ENCODE assay signal across 8 mouse cellular contexts in the genomic region with DNA sequence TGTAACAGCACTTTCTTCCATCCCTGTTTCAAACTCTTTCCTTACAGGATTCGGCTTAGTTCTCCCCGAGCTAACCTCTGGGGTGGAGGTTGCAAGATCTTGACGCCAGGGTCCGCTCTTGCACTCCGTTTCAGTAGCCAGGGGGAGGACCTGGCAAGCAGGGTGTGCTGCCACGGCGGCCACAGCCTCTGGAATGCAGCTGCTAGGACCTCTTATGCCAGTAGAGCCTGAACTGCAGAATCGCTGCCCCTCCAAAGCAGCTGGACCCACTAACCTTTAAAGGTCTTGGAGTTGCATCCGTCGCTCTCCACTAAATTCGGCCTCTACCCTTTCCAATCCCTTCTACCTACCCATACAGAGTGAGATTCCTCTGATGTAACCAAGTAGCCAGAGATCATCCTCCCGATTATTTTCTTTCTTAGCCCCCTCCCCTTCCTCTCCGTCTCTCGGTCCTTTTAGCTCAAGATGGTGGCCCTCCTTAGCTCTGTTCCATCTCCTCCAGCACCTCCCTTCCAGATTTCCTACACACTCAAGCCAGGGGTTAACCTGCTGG. TPM values are rescaled to one million over a fixed set of nuclear protein-coding genes. Genes with fewer than 3 reads are reported as not detected.
DNase-seq lines count a peak whose midpoint lies in the region; ATAC-seq lines count a peak whose summit lies in the region.

No protein-coding gene starts in this region.

- peak; percentile 90 for ATAC-seq in intestine, embryonic 15.5 days
- ATAC-seq in megakaryocyte progenitor cell, adult 5-6 weeks (replicated peaks; ENCODE audit: poor library complexity), result peak; percentile 97

- no peaks in the 10 kb centered on the region for H3K27me3 ChIP-seq in intestine, embryonic 15.5 days (replicated peaks)

- intact Hi-C loops in left cerebral cortex, postnatal 14 days (cut with DNase I), result loop anchor here (1.0 to 2.0 kb wide), 2 partner anchors 41 to 119 kb away; no protein-coding TSS in a partner anchor

- no peaks in the 10 kb centered on the region for H3K36me3 ChIP-seq in intestine, embryonic 15.5 days

- H3K4me2 ChIP-seq in intestine, embryonic 15.5 days (replicated peaks), result peak overlapping the region; percentile 78

- DNase-seq in adrenal gland, adult 8-10 months, result peak; percentile 79
- peak; percentile 93 for DNase-seq in embryo, embryonic 11 days
- peak; percentile 75 to 88 for DNase-seq in gastrocnemius, postnatal 4 days (ENCODE audit: low spot score in 2 of 2)
- DNase-seq in left cerebral cortex, postnatal 14 days (ENCODE audit: low spot score in 2 of 2), result peak; percentile 79
- DNase-seq in right cerebral cortex, postnatal 14 days, result peak; percentile 73
- peak; percentile 85 to 89 for DNase-seq in urinary bladder, postnatal 4 days (ENCODE audit: low spot score in 2 of 2)

- 0 out of 2 replicates have a peak, but pooled peaks cover 9% of the 10 kb centered on the region for H3K4me1 ChIP-seq in intestine, embryonic 15.5 days (replicated peaks)

- peak overlapping the region; percentile 89 for H3K27ac ChIP-seq in intestine, embryonic 15.5 days

- H3K4me3 ChIP-seq in intestine, embryonic 15.5 days (replicated peaks), result peak overlapping the region; percentile 66

- H3K9me3 ChIP-seq in intestine, embryonic 15.5 days, result no peaks in the 10 kb centered on the region

- under 1% methylated on average over 14 of the region's 14 CpGs for WGBS in intestine, embryonic 15.5 days

- peak overlapping the region; percentile 37; the same call in 1 of the 2 replicates for H3K9ac ChIP-seq in intestine, embryonic 15.5 days

RNA-seq across cellular contexts. Expression of a gene that starts 0.5 kb away (rescaled TPM):
- 10 to 100 TPM in 3 of 4 experiments, 1 to 10 TPM in 1; 9.6 to 19.3 (median 12.6) TPM for total RNA-seq in adrenal gland, adult 8-10 months (2022)
- total RNA-seq in gastrocnemius, postnatal 4 days (2021), result 1 to 10 TPM; 4.7 to 5.8 TPM
- 9.4 and 10.1 TPM in 2 replicates for polyA plus RNA-seq in intestine, embryonic 15.5 days (2015; fragmentation: Nextera tagmentation; extraction: Ambion mirVana)
- total RNA-seq in left cerebral cortex, postnatal 14 days (2021), result 10 to 100 TPM; 20.8 to 33.7 TPM
- total RNA-seq in megakaryocyte progenitor cell, adult 5-6 weeks (2015), result 0.10 TPM in 1 of 2 replicates, not detected in the other
- 0.03 TPM in 1 of 2 replicates, not detected in the other for total RNA-seq in megakaryocyte progenitor cell, adult 5-6 weeks (2017)

RNA-seq across cellular contexts. Expression of a gene that starts 11.0 kb away (rescaled TPM):
- 100 to 1,000 TPM in 1 of 4 experiments, 10 to 100 TPM in 3; 68.0 to 107 (median 76.9) TPM for total RNA-seq in adrenal gland, adult 8-10 months (2022)
- 10 to 100 TPM; 66.8 to 74.1 TPM for total RNA-seq in gastrocnemius, postnatal 4 days (2021)
- polyA plus RNA-seq in intestine, embryonic 15.5 days (2015; fragmentation: Nextera tagmentation; extraction: Ambion mirVana), result 53.3 and 53.5 TPM in 2 replicates
- total RNA-seq in left cerebral cortex, postnatal 14 days (2021), result 10 to 100 TPM; 62.2 to 64.9 TPM
- 101 and 121 TPM in 2 replicates for total RNA-seq in megakaryocyte progenitor cell, adult 5-6 weeks (2015)
- 99.2 and 116 TPM in 2 replicates for total RNA-seq in megakaryocyte progenitor cell, adult 5-6 weeks (2017)

Comparison
In these comparisons a context has a peak if more than half of its experiments do, and no peak if none do; other contexts are left out.
1. Peak in every context shown above with its lines: DNase-seq, ATAC-seq, H3K4me3 ChIP-seq and H3K27ac ChIP-seq.
2. RNA of a gene that starts 0.5 kb away (total RNA-seq): 20.8 to 33.7 TPM in left cerebral cortex, postnatal 14 days, 9.6 to 19.3 TPM in adrenal gland, adult 8-10 months and 4.7 to 5.8 TPM in gastrocnemius, postnatal 4 days; 0.03 to 0.10 TPM in megakaryocyte progenitor cell, adult 5-6 weeks; every median in the first group is over 4 times any median in the second.